Mouse (Mus musculus): ENCODE results near the gene Hrh3. TPM values are rescaled to one million over a fixed set of nuclear protein-coding genes. Genes with fewer than 3 reads are reported as not detected.

Gene Hrh3
- polyA plus RNA-seq, 1 experiment from 2014 or later: 4.1 TPM

DNA sequence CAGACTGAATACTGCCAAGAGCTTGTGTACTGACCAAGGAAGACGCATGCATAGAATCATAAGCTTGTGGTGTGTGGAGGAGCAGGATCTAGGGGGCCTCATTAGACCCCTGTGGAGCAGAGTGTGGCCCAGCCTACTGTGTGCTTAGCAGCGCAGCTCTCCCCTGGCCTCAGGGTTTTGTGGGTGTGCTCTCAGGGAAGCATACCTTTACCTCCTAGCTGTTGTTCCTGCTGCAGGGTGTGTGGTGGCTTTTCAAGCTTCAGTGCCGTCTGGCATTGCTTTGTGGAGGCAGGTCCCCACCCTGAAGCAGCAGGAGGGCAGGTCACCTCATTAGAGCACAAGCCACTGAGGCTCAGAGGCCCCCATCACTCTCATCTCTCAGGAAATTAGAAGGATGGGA lies 26.7 kb downstream of the Hrh3 start:
- Histone ChIP-seq H3K4me2 (replicated peaks) (no peak overlapping the region), H3K4me3 (no peak overlapping the region), H3K9me3 (no peaks in the 10 kb centered on the region), H3K27ac (replicated peaks) (no peak overlapping the region), H3K9ac (replicated peaks) (no peak overlapping the region), H3K36me3 (peaks cover 48% of the 10 kb centered on the region), H3K4me1 (no peaks in the 10 kb centered on the region), H3K27me3 (no peaks in the 10 kb centered on the region)
- no peak for ATAC-seq (ENCODE audit: low FRiP score, low read depth)
- WGBS: 71% methylated on average over 3 of the region's 3 CpGs

DNA sequence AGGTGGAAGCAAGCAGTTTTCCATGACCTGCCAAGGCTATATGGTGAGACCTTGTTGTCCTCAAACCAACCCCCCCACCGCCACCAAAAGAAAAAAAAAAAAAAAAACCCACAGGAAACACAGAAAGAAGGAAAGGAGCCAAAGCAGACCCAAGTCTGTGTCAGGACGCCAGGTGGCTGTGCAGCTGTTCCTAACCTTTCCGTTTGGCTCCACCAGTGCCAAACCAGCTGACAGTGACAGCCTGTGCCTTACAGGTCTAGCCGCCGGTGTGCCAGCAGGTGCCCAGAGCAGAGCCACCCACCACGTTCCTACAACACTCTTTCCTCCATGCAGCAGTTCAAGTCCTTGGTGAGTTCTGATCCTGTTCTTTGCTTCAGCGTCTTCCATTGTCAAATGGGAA lies 31.4 kb downstream of the Hrh3 start:
- H3K9me3 ChIP-seq: no peaks in the 10 kb centered on the region
- no peak for ATAC-seq (ENCODE audit: low FRiP score, low read depth)
- no peak overlapping the region for H3K4me3 ChIP-seq
- no peak overlapping the region for H3K4me2 ChIP-seq (replicated peaks)
- no peak overlapping the region for H3K9ac ChIP-seq (replicated peaks)
- WGBS: 91% methylated on average over 7 of the region's 7 CpGs
- H3K36me3 ChIP-seq: peaks cover 25% of the 10 kb centered on the region
- peaks cover 11% of the 10 kb centered on the region for H3K4me1 ChIP-seq
- no peaks in the 10 kb centered on the region for H3K27me3 ChIP-seq
- no peak overlapping the region for H3K27ac ChIP-seq (replicated peaks)

- H3K4me3 ChIP-seq: no peak overlapping the region
- H3K9ac ChIP-seq (replicated peaks): no peak overlapping the region
- H3K4me2 ChIP-seq (replicated peaks): no peak overlapping the region
- no peaks in the 10 kb centered on the region for H3K9me3 ChIP-seq
- peaks cover 11% of the 10 kb centered on the region for H3K4me1 ChIP-seq
- no peak overlapping the region for H3K27ac ChIP-seq (replicated peaks)
- WGBS: 83% methylated on average over 2 of the region's 2 CpGs
- peaks cover 26% of the 10 kb centered on the region for H3K36me3 ChIP-seq
- no peak for ATAC-seq (ENCODE audit: low FRiP score, low read depth)
- H3K27me3 ChIP-seq: no peaks in the 10 kb centered on the region
Observed at GRCm38 (mm10) chr2:180071671-180072070, 32.6 kb downstream of the Hrh3 start.

- Histone ChIP-seq H3K36me3 (peaks cover 26% of the 10 kb centered on the region), H3K4me1 (peaks cover 11% of the 10 kb centered on the region), H3K4me3 (peak within 1 kb of the TSS; percentile 67), H3K9ac (replicated peaks) (peak within 1 kb of the TSS; percentile 82), H3K27ac (replicated peaks) (peak within 1 kb of the TSS; percentile 79), H3K27me3 (no peaks in the 10 kb centered on the region), H3K4me2 (replicated peaks) (peak within 1 kb of the TSS; percentile 83), H3K9me3 (no peaks in the 10 kb centered on the region)
- 6% methylated on average over 58 of the region's 58 CpGs for WGBS
- ATAC-seq (ENCODE audit: low FRiP score, low read depth): peak; percentile 96
Observed at GRCm38 (mm10) chr2:180070481-180071453, 33.5 kb downstream of the Hrh3 start, which contains the start of gene Mtg2. Gene Mtg2 (plus strand): TSS chr2:180070588.

DNA sequence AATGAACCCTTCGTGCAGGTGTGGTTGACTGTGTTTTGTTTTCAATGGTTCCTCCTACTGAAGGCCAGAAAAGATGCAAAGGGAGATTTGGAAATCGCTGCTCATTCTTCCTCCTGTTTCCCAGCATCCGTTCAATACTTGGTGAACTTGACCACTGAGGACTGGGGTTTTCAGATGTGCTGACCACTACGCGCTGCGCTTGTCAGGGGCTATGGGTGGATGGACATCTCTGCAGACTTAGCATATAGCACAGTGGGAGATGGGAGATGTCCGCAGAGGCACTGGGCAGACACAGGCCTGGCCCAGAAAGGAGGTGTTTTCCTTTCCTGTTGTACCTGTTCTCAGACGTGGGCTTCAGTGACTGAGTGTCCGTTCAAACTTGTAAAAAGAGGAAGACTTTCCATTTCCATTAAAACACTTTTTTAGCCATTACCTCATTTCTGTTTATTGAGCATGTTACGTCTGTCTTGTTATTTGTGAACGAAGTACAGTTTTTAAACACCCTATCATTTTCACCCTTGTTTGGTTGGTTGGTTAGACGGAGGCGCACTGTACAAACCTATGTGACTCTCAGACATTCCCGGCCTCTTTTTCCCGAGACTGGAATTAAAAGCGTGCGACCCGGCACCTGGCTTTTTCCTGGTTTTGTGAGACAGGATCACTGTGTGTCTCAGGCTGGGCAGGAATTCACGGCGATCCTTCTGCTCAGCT lies 34.4 kb downstream of the Hrh3 start:
- Histone ChIP-seq H3K4me3 (peak overlapping the region; percentile 67), H3K4me1 (peaks cover 11% of the 10 kb centered on the region), H3K36me3 (peaks cover 31% of the 10 kb centered on the region), H3K9ac (replicated peaks) (peak overlapping the region; percentile 82), H3K27ac (replicated peaks) (peak overlapping the region; percentile 79), H3K4me2 (replicated peaks) (peak overlapping the region; percentile 83), H3K9me3 (no peaks in the 10 kb centered on the region), H3K27me3 (no peaks in the 10 kb centered on the region)
- 37% methylated on average over 20 of the region's 20 CpGs for WGBS
- no peak for ATAC-seq (ENCODE audit: low FRiP score, low read depth)

GRCm38 (mm10) chr2:180063338-180064131 lies 40.8 kb downstream of the Hrh3 start:
- Histone ChIP-seq H3K27ac (replicated peaks) (no peak overlapping the region), H3K4me1 (no peaks in the 10 kb centered on the region), H3K4me2 (replicated peaks) (no peak overlapping the region), H3K36me3 (peaks cover 78% of the 10 kb centered on the region), H3K9me3 (no peaks in the 10 kb centered on the region), H3K27me3 (no peaks in the 10 kb centered on the region), H3K4me3 (no peak overlapping the region), H3K9ac (replicated peaks) (no peak overlapping the region)
- WGBS: 95% methylated on average over 11 of the region's 11 CpGs
- no peak for ATAC-seq (ENCODE audit: low FRiP score, low read depth)

- H3K4me2 ChIP-seq (replicated peaks): no peak overlapping the region
- H3K9ac ChIP-seq (replicated peaks): no peak overlapping the region
- peaks cover 55% of the 10 kb centered on the region for H3K36me3 ChIP-seq
- H3K27me3 ChIP-seq: no peaks in the 10 kb centered on the region
- 96% methylated on average over 9 of the region's 9 CpGs for WGBS
- H3K4me1 ChIP-seq: no peaks in the 10 kb centered on the region
- H3K27ac ChIP-seq (replicated peaks): no peak overlapping the region
- H3K9me3 ChIP-seq: no peaks in the 10 kb centered on the region
- no peak overlapping the region for H3K4me3 ChIP-seq
- ATAC-seq (ENCODE audit: low FRiP score, low read depth): no peak
Observed at GRCm38 (mm10) chr2:180053001-180053400, 51.3 kb downstream of the Hrh3 start.

DNA sequence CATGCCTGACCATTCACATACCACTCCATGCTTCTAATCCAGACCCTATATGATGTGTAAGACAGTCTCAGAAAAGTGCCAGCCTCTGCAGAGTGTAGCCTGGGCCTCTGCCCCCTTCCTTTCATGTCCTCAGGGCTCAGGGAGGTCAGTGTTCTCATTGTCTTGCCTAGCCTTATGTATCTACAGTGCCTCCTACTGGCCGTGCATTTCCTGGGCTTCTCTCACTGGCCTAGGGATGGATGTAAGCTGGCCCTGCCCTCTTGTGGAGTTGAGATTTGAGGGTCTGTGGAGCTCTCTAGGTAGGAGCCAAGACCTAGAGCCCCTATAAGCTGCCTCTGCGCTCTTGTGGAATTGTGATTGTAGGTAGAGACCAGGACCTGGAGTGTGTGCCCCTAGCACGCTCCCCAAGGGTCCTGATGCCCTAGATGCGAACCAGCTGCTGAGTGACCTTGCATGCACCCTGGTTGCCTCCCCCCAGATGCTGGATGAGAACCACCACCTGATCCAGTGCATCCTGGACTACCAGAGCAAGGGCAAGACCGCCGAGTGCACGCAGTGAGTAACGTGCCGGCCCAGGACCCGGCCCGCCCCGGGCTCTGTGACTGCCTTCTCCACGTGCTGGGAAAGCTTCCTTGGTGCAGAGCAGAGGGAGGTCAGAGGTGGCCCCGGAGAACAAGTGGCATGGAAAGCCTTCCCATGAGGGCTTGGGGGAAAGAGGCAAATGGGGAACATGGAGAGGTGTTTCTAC lies 52.1 kb downstream of the Hrh3 start:
- ATAC-seq (ENCODE audit: low FRiP score, low read depth): no peak
- Histone ChIP-seq H3K36me3 (peaks cover 52% of the 10 kb centered on the region), H3K9me3 (no peaks in the 10 kb centered on the region), H3K4me2 (replicated peaks) (no peak overlapping the region), H3K4me3 (no peak overlapping the region), H3K4me1 (no peaks in the 10 kb centered on the region), H3K27me3 (no peaks in the 10 kb centered on the region), H3K27ac (replicated peaks) (no peak overlapping the region), H3K9ac (replicated peaks) (no peak overlapping the region)
- 89% methylated on average over 14 of the region's 14 CpGs for WGBS

GRCm38 (mm10) chr2:180050986-180051385 lies 53.3 kb downstream of the Hrh3 start:
- H3K27me3 ChIP-seq: no peaks in the 10 kb centered on the region
- WGBS: 30% methylated on average over 5 of the region's 5 CpGs
- H3K9ac ChIP-seq (replicated peaks): no peak overlapping the region
- no peak overlapping the region for H3K27ac ChIP-seq (replicated peaks)
- H3K36me3 ChIP-seq: peaks cover 46% of the 10 kb centered on the region
- H3K4me1 ChIP-seq: no peaks in the 10 kb centered on the region
- H3K4me2 ChIP-seq (replicated peaks): no peak overlapping the region
- H3K4me3 ChIP-seq: no peak overlapping the region
- ATAC-seq (ENCODE audit: low FRiP score, low read depth): peak; percentile 57
- H3K9me3 ChIP-seq: no peaks in the 10 kb centered on the region

Data from midbrain, embryonic 12.5 days (tissue).